Mouse (Mus musculus) G1E (cell line): ENCODE measurements around the gene Fuom.

ENCODE experiments used
- CTCF ChIP-seq: IDR thresholded peaks from 2 replicates; pipeline ENCODE4 v1.5.1; 2012; ENCODE audit warnings: low read depth, low read length, inconsistent platforms, mixed read lengths
- GATA1 ChIP-seq: IDR thresholded peaks from 2 replicates; pipeline ENCODE4 v1.6.1; 2012; ENCODE audit warnings: borderline replicate concordance, low read length, inconsistent platforms, mixed read lengths
- TAL1 ChIP-seq: conservative IDR thresholded peaks from 2 replicates; pipeline ENCODE4 v1.6.1; 2012; ENCODE audit warnings: low read depth, low read length, inconsistent platforms, mixed read lengths

DNA sequence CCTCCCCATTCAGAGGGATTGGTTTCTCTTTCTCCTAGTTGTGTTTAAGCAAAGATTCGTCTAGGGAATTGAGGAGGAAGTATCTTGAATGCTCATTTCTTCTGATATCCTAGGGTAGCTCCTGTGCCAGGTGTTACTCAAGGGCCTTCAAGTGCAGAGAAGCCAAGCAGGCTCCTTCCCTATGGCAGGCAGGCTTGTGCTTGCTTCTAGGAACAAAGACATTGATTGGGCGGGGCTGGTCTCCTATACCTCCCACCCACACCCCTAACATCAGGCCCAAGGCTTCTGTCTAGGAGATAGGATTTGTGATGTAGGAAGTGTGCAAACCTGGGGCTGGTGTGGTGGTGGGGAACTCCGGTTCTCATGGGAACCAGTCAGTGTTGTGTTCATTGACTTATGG is 24.7 kb upstream of the Fuom start:
- TF ChIP-seq TAL1 (no peak), GATA1 (no peak), CTCF (no peak)
